Mouse (Mus musculus) ovary, postnatal 36 days (tissue): ENCODE measurements around the gene Klrg2.

Experiments
- DNase-seq: peaks from one replicate; pipeline ENCODE4 v3.0.0; 2022; ENCODE audit warnings: low spot score, mixed read lengths

Gene Klrg2

DNA sequence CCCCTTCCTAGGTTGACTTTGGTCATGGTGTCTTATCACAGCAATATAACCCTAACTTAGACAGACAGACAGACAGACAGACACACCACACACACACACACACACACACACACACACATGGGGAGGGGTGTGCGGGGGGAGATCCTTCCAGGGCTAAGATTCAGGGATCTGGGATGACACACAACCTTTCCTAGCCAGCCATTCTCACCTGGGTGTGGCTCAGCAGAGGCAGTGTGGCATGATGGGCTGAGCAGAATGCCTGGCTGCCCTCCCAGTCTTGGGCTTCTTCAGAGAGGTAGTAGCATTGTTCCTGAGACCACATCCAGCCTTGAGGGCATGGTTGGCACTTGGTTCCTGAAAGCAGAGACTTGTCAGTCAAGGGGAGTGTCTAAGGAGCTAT lies 7.5 kb downstream of the Klrg2 start:
- no peak for DNase-seq

DNA sequence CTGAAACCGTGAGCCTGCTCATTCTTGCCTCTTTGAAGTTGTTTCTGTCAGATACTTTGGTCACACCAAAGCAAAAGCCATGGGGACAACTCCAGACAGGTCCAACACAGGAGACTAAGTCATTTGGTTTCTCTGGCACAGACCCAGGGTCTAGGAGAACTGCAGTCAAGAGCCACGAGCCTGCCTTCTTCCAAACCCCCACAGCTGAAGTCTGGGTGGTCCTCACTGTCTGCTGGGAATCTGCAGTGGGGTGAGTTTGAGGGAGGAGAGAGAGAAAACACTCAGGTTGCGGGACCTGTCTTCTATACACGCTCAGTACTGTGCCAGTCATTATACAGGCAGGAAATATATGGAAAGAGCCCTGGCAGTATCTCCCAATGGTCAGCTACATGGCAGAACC lies 9.6 kb downstream of the Klrg2 start:
- DNase-seq, result no peak

GRCm38 (mm10) chr6:38627081-38627480 lies 10.0 kb downstream of the Klrg2 start:
- no peak for DNase-seq

- DNase-seq, result no peak
These were observed 11.0 kb downstream of the Klrg2 start for GRCm38 (mm10) chr6:38626086-38626485.

DNA sequence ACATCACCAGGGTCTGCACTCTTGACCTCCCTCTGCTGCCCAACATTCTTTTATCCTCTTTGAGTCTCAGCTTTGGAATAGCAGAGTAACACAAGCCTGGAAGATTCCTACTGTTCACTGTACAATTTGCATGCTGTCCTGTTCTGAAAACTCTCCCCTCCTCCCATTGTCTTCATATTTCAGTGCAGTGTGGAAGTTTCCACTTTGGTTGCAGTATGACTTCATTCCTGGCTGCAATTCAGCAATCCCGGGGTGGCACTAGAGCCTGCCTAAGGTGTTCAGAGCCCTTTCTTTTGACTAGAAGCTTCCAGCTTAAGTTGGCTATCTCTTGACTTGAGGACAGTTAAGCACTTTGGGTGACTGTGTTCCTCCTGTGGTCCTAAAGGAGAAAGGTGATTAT lies 12.6 kb downstream of the Klrg2 start:
- no peak for DNase-seq

DNA sequence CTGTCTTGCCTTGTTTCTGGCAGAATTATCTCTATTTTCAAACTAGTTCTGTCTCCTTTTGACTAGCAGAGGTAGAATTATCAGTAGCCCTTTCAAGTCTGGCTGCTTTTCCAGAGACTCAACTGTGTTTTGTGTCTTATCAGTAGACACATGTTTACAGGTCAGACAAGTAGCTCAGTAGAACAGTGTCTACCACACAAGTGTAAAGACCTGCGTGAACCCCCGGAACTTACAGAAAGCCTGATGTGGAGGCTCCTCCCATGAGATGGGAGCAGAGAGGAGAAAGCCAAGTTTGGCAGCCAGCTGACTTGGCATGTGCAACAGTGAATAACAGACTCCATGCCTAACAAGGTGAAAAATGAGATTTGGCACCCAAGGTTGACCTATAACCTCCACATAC lies 13.6 kb downstream of the Klrg2 start:
- no peak for DNase-seq

GRCm38 (mm10) chr6:38622406-38622805 lies 14.6 kb downstream of the Klrg2 start:
- no peak for DNase-seq

DNA sequence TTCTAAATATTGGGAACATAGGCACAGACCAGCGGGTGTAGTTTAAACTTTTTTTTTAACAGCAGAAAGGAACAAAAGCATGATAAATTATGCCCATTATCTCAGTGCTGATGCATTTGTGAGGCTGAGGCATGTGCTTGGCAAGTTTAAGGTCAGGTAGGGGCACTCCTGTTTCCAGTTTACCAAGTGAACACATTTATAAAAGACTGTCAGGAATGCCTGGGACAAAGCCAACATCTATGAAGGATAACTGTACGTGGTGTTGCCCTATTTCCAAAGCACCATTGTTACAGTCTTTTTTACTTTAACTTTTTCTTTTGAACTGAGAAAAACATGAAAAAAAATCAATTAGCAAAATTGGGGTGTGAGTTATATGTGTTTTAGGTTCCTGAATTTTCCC lies 27.1 kb downstream of the Klrg2 start:
- no peak for DNase-seq

DNA sequence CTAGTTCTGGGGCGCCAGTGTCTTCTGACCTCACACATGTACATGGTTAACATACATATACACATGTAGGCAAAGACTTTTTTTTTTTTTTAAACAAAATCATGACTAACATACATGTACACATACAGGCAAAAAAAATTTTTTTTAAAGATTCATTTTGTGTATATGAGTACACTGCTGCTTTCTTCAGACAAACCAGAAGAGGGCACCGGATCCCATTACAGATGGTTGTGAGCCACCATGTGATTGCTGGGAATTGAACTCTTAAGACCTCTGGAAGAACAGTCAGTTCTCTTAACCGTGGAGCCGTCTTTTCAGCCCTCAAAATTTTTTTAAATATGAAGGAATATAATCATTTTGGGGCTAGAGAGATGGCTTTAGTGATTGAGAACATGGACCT lies 39.6 kb downstream of the Klrg2 start:
- no peak for DNase-seq

DNA sequence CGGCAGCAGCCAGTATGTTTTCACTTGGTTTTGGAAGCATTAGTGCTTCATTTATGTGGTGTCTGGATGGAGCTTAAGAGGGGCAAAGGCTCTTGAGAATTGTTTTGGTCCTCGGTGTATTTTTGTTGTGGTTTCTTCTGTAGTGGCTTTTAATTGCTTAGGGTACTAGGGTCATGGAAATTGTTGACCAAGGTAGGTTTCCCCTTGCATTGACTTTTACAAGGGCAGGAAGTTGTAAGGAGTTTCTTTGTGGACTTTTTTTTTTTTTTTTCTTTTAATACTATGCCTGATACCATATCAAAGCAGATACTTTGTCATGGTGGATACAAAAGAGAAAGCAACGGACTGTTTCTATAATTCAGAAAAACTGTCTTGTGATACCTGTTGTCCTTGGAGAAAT lies 55.3 kb downstream of the Klrg2 start:
- DNase-seq, result no peak

DNA sequence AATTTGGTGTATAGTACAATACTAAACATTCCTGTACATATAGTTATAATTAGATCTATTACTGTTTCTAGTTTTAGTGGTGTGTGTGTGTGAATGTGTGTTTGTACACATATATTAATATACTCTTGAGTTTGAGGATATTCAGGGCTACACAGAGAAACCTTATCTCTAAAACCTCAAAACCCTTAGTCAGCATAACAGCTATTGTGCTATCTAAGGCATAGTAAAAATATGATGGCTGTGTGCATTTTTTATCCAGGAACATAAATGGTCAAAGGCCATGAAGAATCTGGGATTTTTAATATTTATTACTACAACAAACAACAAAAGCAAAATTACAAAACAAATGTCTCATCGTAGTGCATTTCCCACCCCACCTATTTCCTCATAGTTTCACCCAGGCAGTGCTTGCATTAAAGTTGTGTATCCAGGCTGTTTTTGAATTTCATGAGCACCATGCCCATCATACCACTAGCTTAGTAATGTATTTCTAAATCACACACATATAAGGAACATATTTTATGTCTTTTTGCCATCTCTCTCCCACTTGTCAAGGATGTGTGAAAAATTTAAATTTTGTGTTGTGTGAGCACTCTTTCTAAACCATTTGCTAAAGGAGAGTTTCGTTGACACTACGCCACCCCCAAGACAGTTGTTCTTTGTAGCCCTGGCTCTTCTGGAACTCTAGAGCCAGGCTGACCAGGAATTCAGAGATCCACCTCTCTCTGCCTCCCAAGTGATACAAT lies 56.8 kb downstream of the Klrg2 start:
- DNase-seq, result no peak

DNA sequence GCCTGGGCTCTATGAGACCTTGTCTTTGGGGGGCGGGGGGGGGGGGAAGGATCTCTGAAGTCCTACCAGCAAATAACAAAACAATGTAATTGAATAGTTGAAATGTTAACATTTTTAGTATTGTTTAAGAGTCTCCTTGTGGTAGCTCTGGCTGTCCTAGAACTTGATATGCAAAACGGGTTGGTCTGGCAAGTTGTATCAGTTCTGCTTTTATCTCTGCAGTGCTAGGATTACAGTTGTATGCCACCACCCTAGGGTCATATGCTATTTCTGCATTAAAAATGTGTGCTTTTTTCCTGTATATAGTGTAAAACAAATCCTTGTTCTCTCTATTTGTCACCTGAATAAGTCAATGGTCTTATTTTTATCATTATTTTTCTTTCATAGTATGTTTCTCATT lies 60.9 kb downstream of the Klrg2 start:
- no peak for DNase-seq
